Mouse (Mus musculus) hindbrain, embryonic 10.5 days (tissue): Measurements from ENCODE around the gene Hps4. TPM values are rescaled to one million over a fixed set of nuclear protein-coding genes. Genes with fewer than 3 reads are reported as not detected.
"Not testable (repeated sequence)": the region's sequence is repeated elsewhere in the genome, so short reads cannot be mapped to it uniquely, and the experiment has no call there.

Source experiments
- DNase-seq: peaks from one replicate; pipeline ENCODE4 v3.0.0-alpha.2; 2017; ENCODE audit warnings: low spot score
- H3K27ac ChIP-seq: fragments of 300-500 bp; sonication (generic); 2 replicates; pipeline ENCODE4 v1.5.1; 2016; ENCODE audit warnings: mild to moderate bottlenecking, moderate library complexity
- H3K27me3 ChIP-seq: fragments of 300-500 bp; sonication (generic); 2 replicates; pipeline ENCODE4 v1.6.1; 2016; ENCODE audit warnings: mild to moderate bottlenecking; ENCODE audit not compliant: poor library complexity, insufficient read depth, severe bottlenecking
- H3K36me3 ChIP-seq: fragments of 300-500 bp; sonication (generic); 2 replicates; pipeline ENCODE4 v1.6.1; 2016; ENCODE audit warnings: mild to moderate bottlenecking, moderate library complexity
- H3K4me1 ChIP-seq: fragments of 300-500 bp; sonication (generic); replicated peaks from 2 replicates; pipeline ENCODE4 v1.6.1; 2016; ENCODE audit warnings: mild to moderate bottlenecking
- H3K4me3 ChIP-seq: fragments of 300-500 bp; sonication (generic); 2 replicates; pipeline ENCODE4 v1.5.1; 2016; ENCODE audit warnings: mild to moderate bottlenecking, moderate library complexity
- H3K9me3 ChIP-seq: fragments of 300-500 bp; sonication (generic); 2 replicates; pipeline ENCODE4 v1.6.1; 2016; ENCODE audit warnings: mild to moderate bottlenecking, moderate library complexity
- WGBS: fragments of 180-500 bp; shearing (Covaris S2); methylation state at CpG from one replicate; pipeline ENCODE4 v1.1.7; 2016; 5-methylcytosine and 5-hydroxymethylcytosine counted together
- polyA plus RNA-seq: library from polyadenylated mRNA; unstranded; fragments of >200 nt; fragmentation: Nextera tagmentation; extraction: Ambion mirVana; gene quantifications from 2 replicates; pipeline ENCODE4 v1.2.1, GENCODE M21; 2016

The Hps4 gene
- polyA plus RNA-seq, 1 experiment from 2014 or later = 36.7 TPM

GRCm38 (mm10) chr5:112396066-112396465 is 53.2 kb downstream of the Hps4 start:
- Histone ChIP-seq H3K4me1 (peaks cover 32% of the 10 kb centered on the region), H3K36me3 (peaks cover 10% of the 10 kb centered on the region), H3K4me3 (no peak overlapping the region), H3K27ac (peak overlapping the region; percentile 92), H3K27me3 (peaks cover 31% of the 10 kb centered on the region), H3K9me3 (no peaks in the 10 kb centered on the region)
- 86% methylated on average over 18 of the region's 18 CpGs for WGBS
- no peak for DNase-seq

- 85% methylated on average over 10 of the region's 10 CpGs for WGBS
- H3K36me3 ChIP-seq = no peaks in the 10 kb centered on the region
- no peak overlapping the region for H3K4me3 ChIP-seq
- H3K9me3 ChIP-seq = no peaks in the 10 kb centered on the region
- H3K27ac ChIP-seq = no peak overlapping the region
- no peaks in the 10 kb centered on the region for H3K27me3 ChIP-seq
- H3K4me1 ChIP-seq = peaks cover 14% of the 10 kb centered on the region
- DNase-seq = no peak
These were observed 56.4 kb downstream of the Hps4 start for GRCm38 (mm10) chr5:112399284-112399683.

GRCm38 (mm10) chr5:112402437-112402836 is 59.6 kb downstream of the Hps4 start:
- H3K36me3 ChIP-seq = no peaks in the 10 kb centered on the region
- DNase-seq = no peak
- no peak overlapping the region for H3K4me3 ChIP-seq
- H3K27ac ChIP-seq = no peak overlapping the region
- no peaks in the 10 kb centered on the region; the same call in 1 of the 2 replicates for H3K4me1 ChIP-seq
- WGBS = 65% methylated on average over 3 of the region's 3 CpGs
- no peaks in the 10 kb centered on the region for H3K27me3 ChIP-seq
- no peaks in the 10 kb centered on the region for H3K9me3 ChIP-seq

GRCm38 (mm10) chr5:112406017-112406416 is 63.1 kb downstream of the Hps4 start:
- H3K27me3 ChIP-seq = no peaks in the 10 kb centered on the region
- 83% methylated on average over 3 of the region's 3 CpGs for WGBS
- no peaks in the 10 kb centered on the region for H3K36me3 ChIP-seq
- peaks cover 17% of the 10 kb centered on the region for H3K4me1 ChIP-seq
- H3K27ac ChIP-seq = no peak overlapping the region
- H3K4me3 ChIP-seq = no peak overlapping the region
- no peak for DNase-seq
- H3K9me3 ChIP-seq = no peaks in the 10 kb centered on the region

- peaks cover 32% of the 10 kb centered on the region for H3K4me1 ChIP-seq
- peaks cover 10% of the 10 kb centered on the region; the same call in 1 of the 2 replicates for H3K27me3 ChIP-seq
- H3K27ac ChIP-seq = peak overlapping the region; percentile 50; the same call in 1 of the 2 replicates
- no peak for DNase-seq
- 65% methylated on average over 5 of the region's 5 CpGs for WGBS
- no peaks in the 10 kb centered on the region; the same call in 1 of the 2 replicates for H3K9me3 ChIP-seq
- H3K36me3 ChIP-seq = no peaks in the 10 kb centered on the region
- no peak overlapping the region for H3K4me3 ChIP-seq
These were observed 66.4 kb downstream of the Hps4 start for GRCm38 (mm10) chr5:112409274-112409673.

GRCm38 (mm10) chr5:112411072-112411471 is 68.2 kb downstream of the Hps4 start:
- 38% methylated on average over 11 of the region's 11 CpGs for WGBS
- H3K4me1 ChIP-seq = peaks cover 32% of the 10 kb centered on the region
- peak overlapping the region; percentile 20 for H3K4me3 ChIP-seq
- peak overlapping the region; percentile 62 for H3K27ac ChIP-seq
- H3K36me3 ChIP-seq = no peaks in the 10 kb centered on the region
- DNase-seq = no peak
- H3K27me3 ChIP-seq = peaks cover 10% of the 10 kb centered on the region; the same call in 1 of the 2 replicates
- no peaks in the 10 kb centered on the region; the same call in 1 of the 2 replicates for H3K9me3 ChIP-seq

- Histone ChIP-seq H3K36me3 (no peaks in the 10 kb centered on the region), H3K4me1 (peaks cover 39% of the 10 kb centered on the region), H3K4me3 (peak overlapping the region; percentile 20), H3K27me3 (peaks cover 10% of the 10 kb centered on the region; the same call in 1 of the 2 replicates), H3K27ac (peak overlapping the region; percentile 62), H3K9me3 (no peaks in the 10 kb centered on the region; the same call in 1 of the 2 replicates)
- WGBS = 16% methylated on average over 19 of the region's 19 CpGs
- DNase-seq = peak; percentile 66
These were observed 68.8 kb downstream of the Hps4 start for GRCm38 (mm10) chr5:112411514-112412335.

- H3K27ac ChIP-seq, H3K36me3 ChIP-seq, H3K4me3 ChIP-seq, H3K9me3 ChIP-seq, DNase-seq: not testable (repeated sequence)
- 84% methylated on average over 4 of the region's 4 CpGs for WGBS
- H3K4me1 ChIP-seq = peaks cover 48% of the 10 kb centered on the region
- H3K27me3 ChIP-seq = peaks cover 10% of the 10 kb centered on the region; the same call in 1 of the 2 replicates
These were observed 69.9 kb downstream of the Hps4 start for GRCm38 (mm10) chr5:112412781-112413180.

- H3K4me1 ChIP-seq = peaks cover 33% of the 10 kb centered on the region
- no peaks in the 10 kb centered on the region for H3K36me3 ChIP-seq
- peak overlapping the region; percentile 57 for H3K27ac ChIP-seq
- WGBS = 41% methylated on average over 5 of the region's 5 CpGs
- no peak overlapping the region for H3K4me3 ChIP-seq
- H3K9me3 ChIP-seq = no peaks in the 10 kb centered on the region; the same call in 1 of the 2 replicates
- DNase-seq = peak; percentile 47
- peaks cover 24% of the 10 kb centered on the region for H3K27me3 ChIP-seq
These were observed 73.8 kb downstream of the Hps4 start for GRCm38 (mm10) chr5:112416673-112417072.

GRCm38 (mm10) chr5:112418023-112418422 is 75.1 kb downstream of the Hps4 start:
- peaks cover 19% of the 10 kb centered on the region for H3K27me3 ChIP-seq
- no peak overlapping the region for H3K27ac ChIP-seq
- no peaks in the 10 kb centered on the region; the same call in 1 of the 2 replicates for H3K9me3 ChIP-seq
- WGBS = 59% methylated on average over 4 of the region's 4 CpGs
- H3K4me3 ChIP-seq = no peak overlapping the region
- no peaks in the 10 kb centered on the region for H3K36me3 ChIP-seq
- DNase-seq = no peak
- H3K4me1 ChIP-seq = peaks cover 24% of the 10 kb centered on the region

GRCm38 (mm10) chr5:112419535-112419934 is 76.7 kb downstream of the Hps4 start:
- 29% methylated on average over 12 of the region's 12 CpGs for WGBS
- no peaks in the 10 kb centered on the region for H3K9me3 ChIP-seq
- no peaks in the 10 kb centered on the region for H3K36me3 ChIP-seq
- H3K4me1 ChIP-seq = peaks cover 29% of the 10 kb centered on the region
- peak overlapping the region; percentile 24 for H3K4me3 ChIP-seq
- peaks cover 27% of the 10 kb centered on the region for H3K27me3 ChIP-seq
- peak; percentile 44 for DNase-seq
- H3K27ac ChIP-seq = no peak overlapping the region

- WGBS = 90% methylated on average over 7 of the region's 7 CpGs
- no peak for DNase-seq
- Histone ChIP-seq H3K27ac (no peak overlapping the region), H3K4me3 (no peak overlapping the region), H3K9me3 (no peaks in the 10 kb centered on the region), H3K27me3 (peaks cover 75% of the 10 kb centered on the region), H3K4me1 (peaks cover 31% of the 10 kb centered on the region), H3K36me3 (no peaks in the 10 kb centered on the region)
These were observed 83.8 kb downstream of the Hps4 start for GRCm38 (mm10) chr5:112426635-112427034.

GRCm38 (mm10) chr5:112427283-112427682 is 84.4 kb downstream of the Hps4 start:
- Histone ChIP-seq H3K27ac (no peak overlapping the region), H3K9me3 (no peaks in the 10 kb centered on the region), H3K4me3 (no peak overlapping the region), H3K4me1 (peaks cover 37% of the 10 kb centered on the region), H3K27me3 (peaks cover 76% of the 10 kb centered on the region), H3K36me3 (no peaks in the 10 kb centered on the region)
- WGBS = 48% methylated on average over 2 of the region's 2 CpGs
- peak; percentile 75 for DNase-seq
